Mouse (Mus musculus): ENCODE data around the gene Pak4. TPM values are rescaled to one million over a fixed set of nuclear protein-coding genes. Genes with fewer than 3 reads are reported as not detected.
A peak's percentile ranks its signal among the peaks of the same experiment; 100 is the strongest.

Pak4 gene
- 32.7 TPM in 2 replicates for polyA plus RNA-seq (2016; fragmentation: Nextera tagmentation; extraction: Ambion mirVana)

DNA sequence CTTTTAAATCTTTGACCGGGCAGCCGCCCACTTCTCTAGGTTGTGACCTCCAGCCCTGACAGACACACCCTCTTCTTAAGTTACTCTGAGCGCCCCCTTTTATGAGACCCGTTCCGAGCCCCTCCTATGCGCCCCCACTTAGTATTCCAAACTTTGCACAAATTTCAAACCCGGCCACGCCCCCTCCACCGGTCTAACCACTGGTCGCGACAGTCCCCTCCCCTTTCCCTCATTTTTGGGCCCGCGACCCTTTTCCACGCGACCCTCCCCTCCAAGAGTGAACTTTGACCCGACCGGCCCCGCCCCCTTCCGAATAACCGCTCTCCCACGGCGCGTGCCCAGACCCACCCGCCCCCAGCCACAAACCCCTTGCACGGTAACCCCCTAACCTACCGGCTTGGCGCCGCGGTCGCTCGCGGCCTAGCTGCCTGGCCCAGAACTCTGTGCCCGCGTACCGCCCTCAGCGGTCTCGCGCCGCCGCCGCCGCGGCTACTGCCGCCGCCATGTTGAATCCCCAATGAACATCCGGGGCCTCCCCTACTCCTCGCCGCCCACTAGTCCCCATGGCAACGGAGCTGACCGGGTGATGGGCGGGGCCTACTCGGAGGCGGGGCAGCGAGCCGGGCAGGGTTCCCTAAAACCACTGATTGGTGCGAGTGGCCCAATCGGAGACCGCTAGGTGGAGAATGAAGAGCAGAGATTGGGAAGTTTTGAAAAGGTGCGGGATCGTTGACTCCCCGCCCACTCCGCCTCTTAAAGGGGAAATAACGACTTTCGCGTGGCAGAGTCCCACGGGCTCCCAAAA is at the start of gene Pak4, which contains the start of gene Samd4b:
TSS of gene Pak4 (minus strand) at position 544 of the 805 bp plus-strand sequence.
TSS of gene Samd4b (minus strand) at position 503 of the 805 bp plus-strand sequence.
- Histone ChIP-seq H3K4me2 (peak within 1 kb of the TSS; percentile 84), H3K27ac (ENCODE audit: poor library complexity, severe bottlenecking) (peak within 1 kb of the TSS; percentile 72), H3K36me3 (no peaks in the 10 kb centered on the region), H3K27me3 (replicated peaks) (no peaks in the 10 kb centered on the region), H3K4me1 (replicated peaks) (peaks cover 44% of the 10 kb centered on the region), H3K9me3 (replicated peaks) (no peaks in the 10 kb centered on the region), H3K9ac (peak within 1 kb of the TSS; percentile 79), H3K4me3 (peak within 1 kb of the TSS; percentile 84)
- WGBS, result under 1% methylated on average over 66 of the region's 66 CpGs
- peak; percentile 97 for ATAC-seq (ENCODE audit: insufficient number of reproducible peaks, low FRiP score)

DNA sequence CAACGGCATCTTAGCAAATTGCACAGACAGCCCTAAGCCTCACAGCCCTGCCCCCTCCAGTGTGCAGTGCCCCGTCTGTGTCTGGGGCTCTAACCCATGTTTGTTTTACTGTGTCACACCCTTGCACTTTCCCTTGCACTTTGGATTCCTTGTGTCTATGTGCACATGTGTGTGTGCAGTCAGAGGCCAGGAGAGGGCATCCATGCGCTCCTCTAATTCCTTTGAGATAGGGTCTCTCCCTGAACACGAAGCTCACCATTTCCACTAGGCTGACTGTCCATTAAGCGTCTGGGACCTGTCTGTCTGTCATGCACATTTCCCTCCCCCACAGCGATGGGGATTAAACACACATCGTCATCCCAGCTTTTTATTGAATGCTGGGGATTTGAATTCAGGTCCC is 49.0 kb upstream of the Pak4 start:
- Histone ChIP-seq H3K4me3 (no peak overlapping the region), H3K4me1 (replicated peaks) (no peaks in the 10 kb centered on the region), H3K36me3 (no peaks in the 10 kb centered on the region), H3K4me2 (no peak overlapping the region), H3K9ac (no peak overlapping the region), H3K27ac (ENCODE audit: poor library complexity, severe bottlenecking) (no peak overlapping the region), H3K9me3 (replicated peaks) (peaks cover 4% of the 10 kb centered on the region; the same call in 1 of the 2 replicates), H3K27me3 (replicated peaks) (no peaks in the 10 kb centered on the region)
- no peak for ATAC-seq (ENCODE audit: insufficient number of reproducible peaks, low FRiP score)
- 47% methylated on average over 7 of the region's 7 CpGs for WGBS

DNA sequence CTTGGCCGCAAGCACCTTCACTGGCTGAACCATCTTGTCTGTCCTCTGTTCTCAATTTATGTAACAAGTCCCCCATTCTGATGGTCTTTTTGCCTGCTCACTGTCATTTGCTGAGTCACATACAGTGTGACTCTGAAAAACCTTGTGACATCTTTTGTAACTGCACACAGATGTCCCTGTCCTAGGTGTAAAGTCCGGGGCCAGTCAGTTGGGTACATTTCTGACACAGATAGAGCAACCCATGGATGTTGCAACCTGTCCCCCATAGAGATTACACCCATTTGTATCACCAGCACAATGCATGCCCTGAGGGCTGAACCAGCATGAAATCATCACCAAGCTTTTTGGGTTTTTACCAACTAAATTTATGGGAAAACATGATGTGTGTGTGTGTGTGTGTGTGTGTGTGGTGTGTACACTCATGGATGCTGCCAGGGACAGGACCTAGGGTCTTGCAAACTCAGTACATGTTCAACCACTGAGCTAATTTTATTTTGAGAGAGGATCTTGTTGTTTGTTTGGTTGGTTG is 48.0 kb upstream of the Pak4 start:
- 85% methylated on average over 2 of the region's 2 CpGs for WGBS
- H3K4me3 ChIP-seq, result no peak overlapping the region

DNA sequence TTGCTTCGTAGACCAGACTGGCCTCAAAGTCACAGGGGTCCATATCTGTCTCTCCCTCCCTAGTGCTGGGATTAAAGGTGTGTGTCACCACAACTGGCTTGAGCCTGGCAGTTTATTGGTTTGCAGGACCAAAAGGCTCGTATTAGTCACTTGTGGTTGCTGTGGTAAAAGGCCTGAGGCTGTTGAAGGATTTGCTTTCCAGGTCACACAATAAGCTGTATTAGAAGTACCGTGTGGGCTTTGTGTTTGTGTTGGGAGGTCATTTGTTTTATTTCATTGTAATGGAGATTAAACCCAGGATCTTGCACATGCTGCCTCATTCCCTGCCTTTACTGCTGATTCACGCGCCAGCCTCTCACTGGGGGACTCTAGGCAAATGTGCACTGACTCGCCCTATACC is 47.4 kb upstream of the Pak4 start:
- no peak for ATAC-seq (ENCODE audit: insufficient number of reproducible peaks, low FRiP score)
- no peak overlapping the region for H3K4me2 ChIP-seq
- H3K27me3 ChIP-seq (replicated peaks), result no peaks in the 10 kb centered on the region
- no peak overlapping the region for H3K4me3 ChIP-seq
- H3K4me1 ChIP-seq (replicated peaks), result no peaks in the 10 kb centered on the region
- H3K36me3 ChIP-seq, result no peaks in the 10 kb centered on the region
- 70% methylated on average over 6 of the region's 6 CpGs for WGBS
- H3K27ac ChIP-seq (ENCODE audit: poor library complexity, severe bottlenecking), result no peak overlapping the region
- no peaks in the 10 kb centered on the region for H3K9me3 ChIP-seq (replicated peaks)
- no peak overlapping the region for H3K9ac ChIP-seq

More for the DNA sequence above, 48.0 kb upstream of the Pak4 start:
- Histone ChIP-seq H3K27ac (ENCODE audit: poor library complexity, severe bottlenecking) (no peak overlapping the region), H3K27me3 (replicated peaks) (no peaks in the 10 kb centered on the region), H3K4me1 (replicated peaks) (no peaks in the 10 kb centered on the region), H3K4me2 (no peak overlapping the region), H3K9ac (no peak overlapping the region), H3K36me3 (no peaks in the 10 kb centered on the region), H3K9me3 (replicated peaks) (peaks cover 1% of the 10 kb centered on the region; the same call in 1 of the 2 replicates)
- ATAC-seq (ENCODE audit: insufficient number of reproducible peaks, low FRiP score), result no peak

DNA sequence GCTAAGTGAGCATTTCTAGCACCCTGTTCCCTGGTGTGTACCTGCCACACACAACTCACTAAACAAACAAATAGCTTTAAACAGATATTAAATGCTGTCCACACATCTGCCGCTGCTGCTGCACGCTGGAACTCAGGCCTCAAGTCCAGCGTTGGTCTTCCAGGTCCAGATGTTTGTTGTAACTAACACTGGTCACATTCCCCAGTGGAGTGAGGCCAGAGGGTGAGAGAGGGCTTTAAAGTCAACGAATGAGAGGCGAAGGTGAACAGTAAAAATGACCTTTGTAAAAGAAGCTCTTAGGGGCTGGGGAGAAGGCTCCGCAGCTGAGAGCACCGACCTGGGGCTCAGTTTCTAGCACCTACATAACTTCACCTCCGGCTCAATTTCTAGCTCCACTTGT is 43.6 kb upstream of the Pak4 start:
- Histone ChIP-seq H3K36me3 (no peaks in the 10 kb centered on the region), H3K4me1 (replicated peaks) (0 out of 2 replicates have a peak, but pooled peaks cover 5% of the 10 kb centered on the region), H3K9me3 (replicated peaks) (no peaks in the 10 kb centered on the region), H3K4me3 (no peak overlapping the region), H3K4me2 (no peak overlapping the region), H3K9ac (no peak overlapping the region), H3K27ac (ENCODE audit: poor library complexity, severe bottlenecking) (no peak overlapping the region), H3K27me3 (replicated peaks) (no peaks in the 10 kb centered on the region)
- no peak for ATAC-seq (ENCODE audit: insufficient number of reproducible peaks, low FRiP score)
- 62% methylated on average over 8 of the region's 8 CpGs for WGBS

DNA sequence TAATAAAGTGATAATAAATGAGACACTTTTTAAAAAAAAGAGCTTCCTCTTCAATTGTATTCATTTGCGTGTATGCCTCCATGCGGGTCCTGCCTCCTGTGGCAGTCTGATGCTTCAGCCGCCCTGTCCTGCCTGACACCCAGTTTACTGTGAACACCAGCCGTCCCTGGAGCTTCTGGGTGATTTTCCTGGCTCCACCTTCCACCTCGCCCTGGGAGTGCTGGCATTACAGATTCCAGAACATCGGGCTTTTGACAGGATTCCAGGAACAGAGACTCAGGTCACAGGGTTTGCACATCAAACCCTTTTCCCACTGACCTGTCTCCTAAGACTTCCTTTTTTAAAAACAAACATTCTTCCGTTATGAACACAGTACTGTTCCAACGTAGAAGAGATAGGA is 39.5 kb upstream of the Pak4 start:
- 12% methylated on average over 8 of the region's 8 CpGs for WGBS
- Histone ChIP-seq H3K4me2 (no peak overlapping the region), H3K4me3 (no peak overlapping the region)

DNA sequence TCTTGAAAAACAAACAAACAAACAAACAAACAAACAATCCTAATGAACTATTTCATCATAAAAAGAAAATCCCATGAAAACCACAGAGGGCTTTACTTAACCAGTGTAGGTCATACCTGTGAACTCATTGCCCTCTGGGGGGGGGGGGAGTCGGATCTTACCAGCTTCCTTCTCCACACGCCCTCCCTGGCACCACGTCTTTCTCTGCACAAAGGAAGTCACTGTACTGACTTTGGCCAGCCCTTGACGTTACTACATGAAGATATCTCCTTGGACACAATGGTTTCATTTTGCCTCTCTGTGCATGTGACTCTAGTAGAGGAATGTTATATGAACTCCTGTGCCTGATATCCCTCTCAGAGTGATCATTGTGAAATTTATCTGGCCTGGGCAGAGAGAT is 36.1 kb upstream of the Pak4 start:
- Histone ChIP-seq H3K4me2 (no peak overlapping the region), H3K27me3 (replicated peaks) (peaks cover 33% of the 10 kb centered on the region), H3K4me1 (replicated peaks) (peaks cover 13% of the 10 kb centered on the region; the same call in 1 of the 2 replicates), H3K4me3 (no peak overlapping the region), H3K36me3 (no peaks in the 10 kb centered on the region), H3K9ac (no peak overlapping the region), H3K9me3 (replicated peaks) (no peaks in the 10 kb centered on the region), H3K27ac (ENCODE audit: poor library complexity, severe bottlenecking) (no peak overlapping the region)
- ATAC-seq (ENCODE audit: insufficient number of reproducible peaks, low FRiP score), result no peak
- WGBS, result 53% methylated on average over 4 of the region's 4 CpGs

More for the DNA sequence above, 39.5 kb upstream of the Pak4 start:
- H3K27ac ChIP-seq (ENCODE audit: poor library complexity, severe bottlenecking), result no peak overlapping the region
- no peaks in the 10 kb centered on the region for H3K36me3 ChIP-seq
- H3K9ac ChIP-seq, result no peak overlapping the region
- H3K9me3 ChIP-seq (replicated peaks), result no peaks in the 10 kb centered on the region
- 0 out of 2 replicates have a peak, but pooled peaks cover 5% of the 10 kb centered on the region for H3K4me1 ChIP-seq (replicated peaks)
- ATAC-seq (ENCODE audit: insufficient number of reproducible peaks, low FRiP score), result no peak
- H3K27me3 ChIP-seq (replicated peaks), result peaks cover 5% of the 10 kb centered on the region

DNA sequence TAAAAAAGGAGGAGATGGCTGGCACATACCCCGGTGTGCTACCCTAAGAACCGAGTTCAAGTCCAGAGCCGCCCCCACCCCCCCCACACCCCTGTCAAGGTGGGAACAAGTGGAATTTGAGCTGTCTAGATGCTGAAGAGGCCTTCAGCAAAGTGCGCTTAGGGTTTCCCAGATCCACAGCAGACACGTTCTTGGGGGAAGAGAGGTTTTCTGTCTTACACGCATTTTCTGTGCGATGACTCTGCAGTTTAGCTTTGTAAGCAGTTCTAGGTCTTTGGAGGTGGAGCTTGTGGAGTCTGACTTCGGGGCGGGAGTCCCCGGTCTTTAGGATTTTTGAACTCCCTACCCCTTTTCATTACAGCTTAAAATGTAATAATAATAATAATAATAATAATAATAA is 33.1 kb upstream of the Pak4 start, which contains the start of gene Acp7:
TSS of gene Acp7 (minus strand) at position 260 of the 400 bp plus-strand sequence.
- Histone ChIP-seq H3K4me3 (peak within 1 kb of the TSS; percentile 22), H3K4me2 (peak within 1 kb of the TSS; percentile 57), H3K9me3 (replicated peaks) (no peaks in the 10 kb centered on the region), H3K9ac (no peak within 1 kb of the TSS), H3K27me3 (replicated peaks) (peaks cover 51% of the 10 kb centered on the region), H3K4me1 (replicated peaks) (peaks cover 8% of the 10 kb centered on the region; the same call in 1 of the 2 replicates), H3K36me3 (no peaks in the 10 kb centered on the region), H3K27ac (ENCODE audit: poor library complexity, severe bottlenecking) (no peak within 1 kb of the TSS)
- WGBS, result 29% methylated on average over 10 of the region's 10 CpGs
- no peak for ATAC-seq (ENCODE audit: insufficient number of reproducible peaks, low FRiP score)

DNA sequence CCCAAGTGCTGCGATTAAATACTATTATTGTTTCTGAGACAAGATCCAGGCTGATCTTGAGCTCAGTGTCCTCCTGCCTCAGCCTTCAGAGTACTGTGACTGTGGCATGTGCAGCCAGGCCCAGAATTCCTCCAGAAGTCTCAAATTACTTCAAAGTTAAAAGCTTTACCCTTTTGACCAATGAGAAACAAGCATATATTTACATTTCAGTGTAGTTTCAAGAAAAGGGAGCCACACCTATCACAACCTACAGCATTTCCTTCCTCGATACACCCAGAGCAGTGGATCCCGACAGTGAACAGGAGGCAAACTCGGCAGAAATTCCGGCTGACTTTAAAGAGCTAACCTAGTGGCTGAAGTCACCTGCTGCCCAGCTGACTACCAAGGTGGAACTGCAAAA is 26.8 kb upstream of the Pak4 start:
- Histone ChIP-seq H3K36me3 (no peaks in the 10 kb centered on the region), H3K9me3 (replicated peaks) (no peaks in the 10 kb centered on the region), H3K4me1 (replicated peaks) (no peaks in the 10 kb centered on the region), H3K27ac (ENCODE audit: poor library complexity, severe bottlenecking) (no peak overlapping the region), H3K4me2 (no peak overlapping the region), H3K27me3 (replicated peaks) (peaks cover 25% of the 10 kb centered on the region), H3K4me3 (no peak overlapping the region), H3K9ac (no peak overlapping the region)
- ATAC-seq (ENCODE audit: insufficient number of reproducible peaks, low FRiP score), result no peak
- 67% methylated on average over 5 of the region's 5 CpGs for WGBS

DNA sequence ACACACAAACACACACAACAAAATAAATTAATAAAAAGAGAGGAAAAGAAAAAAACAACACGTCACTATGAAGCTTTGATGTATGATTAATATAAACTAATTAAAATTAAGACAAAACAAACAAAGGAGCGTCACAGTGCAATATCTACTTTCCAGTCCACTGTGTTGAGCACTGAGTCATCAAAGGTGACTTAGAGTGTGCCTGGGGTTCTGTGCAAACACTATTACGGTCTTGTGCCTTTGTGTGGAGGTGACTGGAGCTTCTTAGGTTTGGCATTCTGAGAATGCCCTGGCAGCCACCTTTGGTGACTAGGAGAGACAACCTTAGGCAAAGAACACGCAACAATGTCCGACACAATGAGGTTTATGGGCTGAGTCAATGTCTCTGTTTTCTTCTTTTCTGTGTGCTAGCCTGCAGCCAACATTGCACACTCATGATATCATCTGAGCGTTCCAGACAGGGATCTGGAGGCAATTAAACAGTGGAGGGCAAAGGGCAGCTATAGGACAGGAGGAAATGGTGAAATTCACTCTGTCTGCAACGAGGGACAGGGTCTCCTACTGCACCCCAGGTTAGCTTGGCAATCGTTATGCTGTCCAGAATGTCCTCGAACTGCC is 21.2 kb upstream of the Pak4 start:
- no peaks in the 10 kb centered on the region for H3K27me3 ChIP-seq (replicated peaks)
- no peak overlapping the region for H3K4me2 ChIP-seq
- no peaks in the 10 kb centered on the region for H3K36me3 ChIP-seq
- H3K4me3 ChIP-seq, result no peak overlapping the region
- no peak overlapping the region for H3K27ac ChIP-seq (ENCODE audit: poor library complexity, severe bottlenecking)
- H3K9me3 ChIP-seq (replicated peaks), result no peaks in the 10 kb centered on the region
- H3K4me1 ChIP-seq (replicated peaks), result no peaks in the 10 kb centered on the region
- no peak overlapping the region for H3K9ac ChIP-seq
- WGBS, result 64% methylated on average over 9 of the region's 9 CpGs
- no peak for ATAC-seq (ENCODE audit: insufficient number of reproducible peaks, low FRiP score)

DNA sequence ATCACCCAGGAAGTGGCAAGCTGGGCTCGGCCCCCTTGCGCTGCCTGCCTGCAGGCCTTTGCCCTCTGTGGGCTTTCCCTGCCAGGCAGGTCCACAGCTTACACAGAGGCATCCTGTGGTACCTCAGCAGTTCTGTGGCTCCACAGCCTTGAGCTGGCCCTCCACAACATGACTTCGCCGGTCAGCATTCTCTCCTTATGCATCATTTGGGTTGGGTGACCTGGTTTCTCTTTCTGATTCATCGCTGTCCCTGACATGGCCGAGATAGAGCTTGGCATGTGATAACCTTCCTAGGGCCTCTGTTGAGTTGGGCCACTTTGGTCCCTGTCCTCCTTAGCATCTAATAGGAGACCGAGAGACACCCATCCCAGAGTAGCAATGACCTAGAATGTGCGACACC is 8.0 kb upstream of the Pak4 start:
- Histone ChIP-seq H3K4me3 (no peak overlapping the region), H3K9me3 (replicated peaks) (no peaks in the 10 kb centered on the region), H3K27ac (ENCODE audit: poor library complexity, severe bottlenecking) (no peak overlapping the region), H3K4me2 (no peak overlapping the region), H3K4me1 (replicated peaks) (no peaks in the 10 kb centered on the region), H3K36me3 (no peaks in the 10 kb centered on the region), H3K27me3 (replicated peaks) (no peaks in the 10 kb centered on the region), H3K9ac (no peak overlapping the region)
- ATAC-seq (ENCODE audit: insufficient number of reproducible peaks, low FRiP score), result no peak
- 85% methylated on average over 8 of the region's 8 CpGs for WGBS
